Mouse (Mus musculus) ES-Bruce4 (cell line): ENCODE results near the gene Abcf2. TPM values are rescaled to one million over a fixed set of nuclear protein-coding genes. Genes with fewer than 3 reads are reported as not detected.

Source experiments
- H3K27ac ChIP-seq: 2 replicates; pipeline ENCODE4 v1.5.1; 2012; ENCODE audit warnings: low read length, inconsistent platforms; ENCODE audit not compliant: insufficient read depth
- H3K27me3 ChIP-seq: 2 replicates; pipeline ENCODE4 v1.6.1; 2012; ENCODE audit warnings: mild to moderate bottlenecking, low read length, inconsistent platforms; ENCODE audit not compliant: control insufficient read depth, poor library complexity, insufficient read depth, severe bottlenecking
- H3K36me3 ChIP-seq: 2 replicates; pipeline ENCODE4 v1.6.1; 2012; ENCODE audit warnings: inconsistent platforms, mild to moderate bottlenecking, low read length, moderate library complexity; ENCODE audit not compliant: control insufficient read depth, poor library complexity, insufficient read depth, severe bottlenecking
- H3K4me1 ChIP-seq: one replicate; pipeline ENCODE4 v1.8.1; 2011; ENCODE audit warnings: low read length; ENCODE audit not compliant: control insufficient read depth, insufficient read depth
- H3K4me3 ChIP-seq: 2 replicates; pipeline ENCODE4 v1.5.1; 2011; ENCODE audit warnings: low read depth, mild to moderate bottlenecking, low read length
- H3K9ac ChIP-seq: 2 replicates; pipeline ENCODE4 v1.6.1; 2012; ENCODE audit warnings: low read depth, mild to moderate bottlenecking, inconsistent platforms; ENCODE audit not compliant: poor library complexity, severe bottlenecking
- H3K9me3 ChIP-seq: replicated peaks from 2 replicates; pipeline ENCODE4 v1.6.1; 2012; ENCODE audit warnings: mild to moderate bottlenecking, low read length, inconsistent platforms; ENCODE audit not compliant: control insufficient read depth, poor library complexity, insufficient read depth, severe bottlenecking
- CTCF ChIP-seq: IDR thresholded peaks from one replicate; pipeline ENCODE4 v1.8.1; 2011; ENCODE audit warnings: low read depth, low read length
- EP300 ChIP-seq: IDR thresholded peaks from 2 replicates; pipeline ENCODE4 v1.6.1; 2011; ENCODE audit warnings: low read depth, low read length; ENCODE audit not compliant: insufficient read depth
- POLR2A ChIP-seq: IDR thresholded peaks from one replicate; pipeline ENCODE4 v1.8.1; 2011; ENCODE audit warnings: low read length; ENCODE audit not compliant: insufficient read depth
- polyA plus RNA-seq: library from polyadenylated mRNA; stranded (reverse); fragments of >200 nt; gene quantifications from 2 replicates; pipeline ENCODE4 v1.2.4, GENCODE M21; 2011; ENCODE audit warnings: low read depth; ENCODE audit not compliant: missing spikeins, insufficient read depth, insufficient read length

Gene Abcf2
- polyA plus RNA-seq, 1 experiment, result 113 TPM

DNA sequence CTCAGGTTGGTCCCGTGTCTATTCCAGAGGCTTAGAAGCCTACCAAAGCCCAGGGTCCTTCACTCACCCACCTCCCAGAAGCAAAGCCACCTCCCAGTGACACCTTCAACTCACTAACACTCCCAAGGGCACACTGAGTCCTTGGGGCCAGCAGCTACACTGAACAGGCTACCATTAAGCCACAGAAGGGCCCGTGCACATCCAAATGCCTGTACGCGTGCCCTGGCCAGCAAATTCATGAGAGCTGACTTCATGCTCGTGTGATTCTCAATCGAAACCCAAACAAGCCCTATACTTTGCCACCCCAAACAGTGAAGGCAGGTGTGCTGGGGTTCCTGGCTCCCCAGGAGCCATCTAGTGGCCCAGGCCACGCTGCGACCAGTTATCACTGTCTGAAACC lies 43.4 kb upstream of the Abcf2 start:
- Histone ChIP-seq H3K4me3 (no peak overlapping the region), H3K9ac (no peak overlapping the region), H3K27ac (no peak overlapping the region), H3K36me3 (no peaks in the 10 kb centered on the region), H3K9me3 (no peaks in the 10 kb centered on the region), H3K27me3 (no peaks in the 10 kb centered on the region), H3K4me1 (no peaks in the 10 kb centered on the region)
- TF ChIP-seq CTCF, result no peak
- no peak for TF ChIP-seq EP300
- TF ChIP-seq POLR2A, result no peak

DNA sequence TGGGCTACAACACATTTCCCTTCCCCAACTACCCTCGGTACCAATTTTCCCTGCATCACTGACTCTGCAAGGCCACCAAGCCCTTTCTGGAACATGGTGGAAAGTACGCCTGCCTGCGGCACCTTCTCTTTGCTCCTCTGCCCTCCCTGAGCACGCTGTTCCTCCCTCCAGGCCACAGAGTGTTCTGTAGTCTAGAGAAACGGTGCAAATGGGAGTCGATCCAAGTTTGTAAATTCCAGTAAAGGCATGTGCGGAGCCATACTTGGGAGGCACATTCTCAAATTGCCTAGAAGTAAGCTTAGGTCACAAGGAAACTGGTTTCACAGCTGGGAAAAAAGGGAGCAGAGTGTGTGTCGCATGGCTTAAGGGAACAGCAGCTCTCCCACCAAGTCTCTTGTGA lies 42.8 kb upstream of the Abcf2 start:
- no peak overlapping the region for H3K27ac ChIP-seq
- H3K27me3 ChIP-seq, result no peaks in the 10 kb centered on the region
- TF ChIP-seq EP300 (no peak), CTCF (no peak)

DNA sequence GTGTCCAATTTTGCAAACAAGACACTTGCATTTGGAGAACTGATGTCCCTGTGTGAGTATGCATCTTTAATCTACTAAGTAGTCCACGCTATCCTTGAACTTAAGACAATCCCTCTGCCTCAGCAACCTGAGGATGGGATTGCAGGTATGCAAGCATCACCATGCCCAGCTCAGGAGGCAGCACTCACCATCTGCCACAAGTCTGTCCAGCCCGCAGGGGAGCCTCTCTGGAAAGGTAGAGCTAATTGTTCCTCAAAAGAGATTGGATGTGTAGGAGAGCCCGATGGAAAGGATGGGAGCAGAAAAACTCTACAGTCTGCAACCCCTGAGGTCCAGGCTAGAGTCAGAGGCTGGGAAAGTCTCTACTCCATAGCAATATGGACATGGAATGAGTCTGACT lies 41.7 kb upstream of the Abcf2 start:
- no peak overlapping the region for H3K9ac ChIP-seq
- no peaks in the 10 kb centered on the region for H3K36me3 ChIP-seq
- no peak overlapping the region for H3K27ac ChIP-seq
- no peak overlapping the region for H3K4me3 ChIP-seq
- no peak for TF ChIP-seq EP300
- no peaks in the 10 kb centered on the region for H3K4me1 ChIP-seq
- H3K27me3 ChIP-seq, result no peaks in the 10 kb centered on the region
- no peaks in the 10 kb centered on the region for H3K9me3 ChIP-seq

More for the DNA sequence above, 42.8 kb upstream of the Abcf2 start:
- H3K9ac ChIP-seq, result no peak overlapping the region
- no peaks in the 10 kb centered on the region for H3K4me1 ChIP-seq
- H3K36me3 ChIP-seq, result no peaks in the 10 kb centered on the region
- no peak overlapping the region for H3K4me3 ChIP-seq
- no peaks in the 10 kb centered on the region for H3K9me3 ChIP-seq

DNA sequence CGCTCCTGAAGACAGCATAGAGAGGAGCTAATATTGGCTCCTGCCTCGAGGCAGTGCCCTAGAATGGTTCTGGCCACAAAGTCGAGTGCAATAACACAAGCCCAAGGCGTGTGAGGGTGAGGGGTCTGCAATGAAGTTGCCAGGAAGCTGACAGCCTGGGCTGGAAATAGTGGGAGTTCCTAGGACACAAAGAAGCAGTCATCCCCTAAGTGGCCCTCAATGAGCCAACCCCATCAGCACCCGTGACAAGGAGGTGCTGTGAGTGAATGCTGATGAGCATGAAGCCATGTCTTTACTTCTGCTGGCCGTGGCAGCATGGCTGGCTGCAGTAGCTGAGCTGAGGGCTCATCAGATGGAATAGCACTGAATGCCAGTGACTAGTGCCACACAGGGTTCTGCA lies 37.8 kb upstream of the Abcf2 start:
- no peak overlapping the region for H3K4me3 ChIP-seq
- TF ChIP-seq POLR2A (no peak), CTCF (no peak), EP300 (no peak)
- no peaks in the 10 kb centered on the region for H3K36me3 ChIP-seq
- H3K27ac ChIP-seq, result no peak overlapping the region
- H3K9me3 ChIP-seq, result no peaks in the 10 kb centered on the region
- no peaks in the 10 kb centered on the region for H3K27me3 ChIP-seq
- no peak overlapping the region for H3K9ac ChIP-seq
- H3K4me1 ChIP-seq, result no peaks in the 10 kb centered on the region

DNA sequence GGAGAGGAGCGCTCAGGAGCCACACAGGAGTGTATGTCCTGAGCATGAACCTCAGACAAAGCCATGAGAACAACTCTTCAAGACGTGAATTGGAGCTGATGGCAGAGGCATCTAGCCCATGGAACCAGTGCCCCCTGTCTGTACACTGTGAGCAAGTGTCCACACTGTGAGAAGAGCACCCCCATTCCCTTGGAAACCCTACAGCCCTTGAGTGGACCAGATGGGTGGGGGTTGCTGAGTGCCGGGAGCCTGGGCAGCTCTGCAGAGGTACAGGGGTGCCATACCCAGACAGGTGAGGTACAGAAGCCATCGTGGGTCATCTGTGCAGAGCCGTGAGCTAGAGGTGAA lies 35.0 kb upstream of the Abcf2 start:
- H3K9ac ChIP-seq, result no peak overlapping the region
- no peak for TF ChIP-seq CTCF
- no peak for TF ChIP-seq EP300
- TF ChIP-seq POLR2A, result no peak
- H3K27me3 ChIP-seq, result no peaks in the 10 kb centered on the region
- no peak overlapping the region for H3K27ac ChIP-seq
- no peaks in the 10 kb centered on the region for H3K9me3 ChIP-seq
- no peaks in the 10 kb centered on the region for H3K4me1 ChIP-seq
- no peaks in the 10 kb centered on the region for H3K36me3 ChIP-seq
- no peak overlapping the region for H3K4me3 ChIP-seq

DNA sequence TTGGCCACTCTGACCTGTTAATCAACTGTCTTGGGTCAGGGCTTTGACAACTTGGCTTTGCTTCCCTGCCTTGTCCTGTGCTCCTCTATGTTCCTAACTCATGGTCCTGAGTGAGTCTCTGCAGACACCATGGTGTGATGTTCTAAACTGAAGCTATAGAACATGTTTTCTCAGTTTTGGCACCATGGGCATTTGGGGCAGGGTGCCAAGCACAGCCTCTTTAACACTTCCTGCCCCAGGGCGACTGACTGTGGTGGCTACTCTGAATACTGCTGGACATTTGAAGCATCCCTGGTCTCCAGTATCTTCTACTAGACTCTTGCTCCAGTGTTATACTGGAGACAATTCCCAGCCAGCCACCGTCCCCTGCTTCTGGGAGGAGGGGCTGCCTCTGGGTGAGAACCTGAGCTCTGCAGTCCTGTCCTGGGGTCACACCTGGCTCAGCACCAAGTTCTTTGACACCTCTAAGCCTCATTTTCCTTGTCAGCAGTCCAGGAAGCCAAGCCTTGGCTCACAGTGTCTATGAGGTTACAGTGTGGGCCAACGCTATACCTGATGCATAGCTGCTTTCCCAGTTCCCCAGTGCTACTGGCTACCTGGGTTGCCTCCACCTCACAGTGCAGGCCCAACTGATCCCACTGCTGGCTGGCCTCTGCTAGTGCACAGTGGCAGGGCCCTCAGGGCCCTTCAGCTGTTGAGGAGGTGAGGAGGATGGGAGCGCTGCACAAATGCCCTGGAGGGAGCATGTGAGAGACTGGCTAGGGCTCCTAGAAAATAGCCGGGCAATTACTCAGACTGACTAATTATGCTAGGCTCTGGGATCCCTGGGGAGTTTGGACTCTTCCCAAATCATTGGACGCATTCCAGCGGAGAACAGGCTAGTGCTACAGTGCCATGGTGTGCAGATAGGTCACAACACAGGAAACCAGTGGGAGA lies 34.4 kb upstream of the Abcf2 start:
- no peak overlapping the region for H3K9ac ChIP-seq

More for the DNA sequence above, 34.4 kb upstream of the Abcf2 start:
- Histone ChIP-seq H3K27ac (no peak overlapping the region), H3K27me3 (no peaks in the 10 kb centered on the region), H3K36me3 (no peaks in the 10 kb centered on the region), H3K4me1 (no peaks in the 10 kb centered on the region), H3K9me3 (no peaks in the 10 kb centered on the region), H3K4me3 (no peak overlapping the region)
- TF ChIP-seq CTCF (no peak), EP300 (no peak), POLR2A (no peak)
